ENCODE assay signal across 7 mouse cellular contexts in genomic region chr2:154427853-154428360, GRCm38 (mm10). TPM values are rescaled to one million over a fixed set of nuclear protein-coding genes. Genes with fewer than 3 reads are reported as not detected.
A peak's percentile ranks its signal among the peaks of the same experiment; 100 is the strongest.
DNase-seq lines count a peak whose midpoint lies in the region; ATAC-seq and TF ChIP-seq lines count a peak whose summit lies in the region.

No protein-coding gene starts in this region.

- peak overlapping the region; percentile 92 for H3K27ac ChIP-seq in hindbrain, embryonic 11.5 days (ENCODE audit: low read depth, low read length)
- H3K27ac ChIP-seq in limb, embryonic 13.5 days = no peak overlapping the region
- H3K27ac ChIP-seq in midbrain, postnatal 0 days (ENCODE audit: low read depth, low read length) = no peak overlapping the region

- H3K9me3 ChIP-seq in hindbrain, embryonic 11.5 days (ENCODE audit: control insufficient read depth, low read length) = no peaks in the 10 kb centered on the region; the same call in 1 of the 2 replicates
- H3K9me3 ChIP-seq in limb, embryonic 13.5 days = no peaks in the 10 kb centered on the region
- no peaks in the 10 kb centered on the region for H3K9me3 ChIP-seq in midbrain, postnatal 0 days (ENCODE audit: low read length)

- no peaks in the 10 kb centered on the region for H3K27me3 ChIP-seq in hindbrain, embryonic 11.5 days (ENCODE audit: control insufficient read depth, insufficient read depth, low read length)
- H3K27me3 ChIP-seq in limb, embryonic 13.5 days = peaks cover 9% of the 10 kb centered on the region; the same call in 1 of the 2 replicates
- H3K27me3 ChIP-seq in midbrain, postnatal 0 days (ENCODE audit: insufficient read depth, low read length) = no peaks in the 10 kb centered on the region

- H3K4me3 ChIP-seq in hindbrain, embryonic 11.5 days (ENCODE audit: low read depth, low read length) = no peak overlapping the region
- peak overlapping the region; percentile 10; the same call in 1 of the 2 replicates for H3K4me3 ChIP-seq in limb, embryonic 13.5 days
- H3K4me3 ChIP-seq in midbrain, postnatal 0 days (ENCODE audit: low read depth, low read length) = no peak overlapping the region

- 13% methylated on average over 17 of the region's 17 CpGs for WGBS in hindbrain, embryonic 11.5 days
- WGBS in limb, embryonic 13.5 days = 7% methylated on average over 17 of the region's 17 CpGs
- WGBS in midbrain, postnatal 0 days = 22% methylated on average over 17 of the region's 17 CpGs

- H3K4me2 ChIP-seq in hindbrain, embryonic 11.5 days (replicated peaks; ENCODE audit: low read depth, low read length) = no peak overlapping the region
- peak overlapping the region; percentile 51 for H3K4me2 ChIP-seq in limb, embryonic 13.5 days (replicated peaks)
- H3K4me2 ChIP-seq in midbrain, postnatal 0 days (ENCODE audit: low read depth, low read length, poor library complexity, severe bottlenecking) = peak overlapping the region; percentile 2

- 0 out of 2 replicates have a peak overlapping the region, but pooled peaks have one; percentile 34 for H3K9ac ChIP-seq in hindbrain, embryonic 11.5 days (ENCODE audit: low read depth, low read length)
- no peak overlapping the region; the same call in 1 of the 2 replicates for H3K9ac ChIP-seq in limb, embryonic 13.5 days
- H3K9ac ChIP-seq in midbrain, postnatal 0 days (replicated peaks; ENCODE audit: low read length, poor library complexity, severe bottlenecking) = no peak overlapping the region

- no peaks in the 10 kb centered on the region for H3K36me3 ChIP-seq in hindbrain, embryonic 11.5 days (ENCODE audit: control insufficient read depth, insufficient read depth, low read length)
- H3K36me3 ChIP-seq in limb, embryonic 13.5 days = no peaks in the 10 kb centered on the region
- H3K36me3 ChIP-seq in midbrain, postnatal 0 days (ENCODE audit: insufficient read depth, low read length) = no peaks in the 10 kb centered on the region

- no peak for TF ChIP-seq CTCF in midbrain, postnatal 0 days (IDR thresholded peaks at IDR 0.05)

- ATAC-seq in hindbrain, embryonic 11.5 days (ENCODE audit: low FRiP score) = no peak
- peak; percentile 69; the same call in 1 of the 2 replicates for ATAC-seq in limb, embryonic 13.5 days (ENCODE audit: low FRiP score, low read depth)
- ATAC-seq in midbrain, postnatal 0 days (ENCODE audit: low FRiP score) = 0 out of 2 replicates have a peak, but pooled peaks have one; percentile 10

- H3K4me1 ChIP-seq in hindbrain, embryonic 11.5 days (replicated peaks; ENCODE audit: control insufficient read depth, insufficient read depth, low read length) = peaks cover 3% of the 10 kb centered on the region; the same call in 1 of the 2 replicates
- H3K4me1 ChIP-seq in limb, embryonic 13.5 days = peaks cover 21% of the 10 kb centered on the region
- H3K4me1 ChIP-seq in midbrain, postnatal 0 days (ENCODE audit: insufficient read depth, low read length) = peaks cover 12% of the 10 kb centered on the region; the same call in 1 of the 2 replicates

- peak; percentile 33 for DNase-seq in urinary bladder, adult 2 months (ENCODE audit: low spot score)
- DNase-seq in urinary bladder, postnatal 4 days (ENCODE audit: low spot score in 2 of 2) = no peak
- DNase-seq in hindbrain, embryonic 11.5 days (ENCODE audit: low spot score) = peak; percentile 42
- peak; percentile 31 for DNase-seq in midbrain, postnatal 0 days (ENCODE audit: low spot score)
- DNase-seq in frontal cortex, postnatal 10 days (ENCODE audit: low spot score in 2 of 2) = no peak
- DNase-seq in Muller cell, postnatal 12 days (ENCODE audit: inconsistent ontology term) = no peak

RNA-seq across cellular contexts. Expression of gene Cbfa2t2, which starts 8.4 kb away (rescaled TPM):
- polyA plus RNA-seq in urinary bladder, adult 2 months (2012; rRNA removed) = 16.2 and 16.6 TPM in 2 replicates
- 68.2 and 71.5 TPM in 2 replicates for polyA plus RNA-seq in hindbrain, embryonic 11.5 days (2014; fragmentation: Nextera tagmentation; extraction: Ambion mirVana)
- 48.3 and 52.2 TPM in 2 replicates for polyA plus RNA-seq in limb, embryonic 13.5 days (2015; fragmentation: Nextera tagmentation; extraction: Ambion mirVana)
- total RNA-seq in midbrain, postnatal 0 days (2014; rRNA removed) = 53.2 and 57.8 TPM in 2 replicates
- 30.0 and 31.3 TPM in 2 replicates for polyA plus RNA-seq in midbrain, postnatal 0 days (2015; fragmentation: Nextera tagmentation; extraction: Ambion mirVana)

RNA-seq across cellular contexts. Expression of gene Snta1, which starts 20.0 kb away (rescaled TPM):
- polyA plus RNA-seq in urinary bladder, adult 2 months (2012; rRNA removed) = 16.5 and 17.7 TPM in 2 replicates
- 2.1 TPM in 2 replicates for polyA plus RNA-seq in hindbrain, embryonic 11.5 days (2014; fragmentation: Nextera tagmentation; extraction: Ambion mirVana)
- 7.4 and 8.2 TPM in 2 replicates for polyA plus RNA-seq in limb, embryonic 13.5 days (2015; fragmentation: Nextera tagmentation; extraction: Ambion mirVana)
- total RNA-seq in midbrain, postnatal 0 days (2014; rRNA removed) = 28.0 and 32.0 TPM in 2 replicates
- 15.4 and 15.8 TPM in 2 replicates for polyA plus RNA-seq in midbrain, postnatal 0 days (2015; fragmentation: Nextera tagmentation; extraction: Ambion mirVana)

RNA-seq across cellular contexts. Expression of gene Cdk5rap1, which starts 55.1 kb away (rescaled TPM):
- polyA plus RNA-seq in urinary bladder, adult 2 months (2012; rRNA removed) = 16.9 and 25.0 TPM in 2 replicates
- polyA plus RNA-seq in hindbrain, embryonic 11.5 days (2014; fragmentation: Nextera tagmentation; extraction: Ambion mirVana) = 13.2 and 15.8 TPM in 2 replicates
- polyA plus RNA-seq in limb, embryonic 13.5 days (2015; fragmentation: Nextera tagmentation; extraction: Ambion mirVana) = 19.6 and 21.9 TPM in 2 replicates
- total RNA-seq in midbrain, postnatal 0 days (2014; rRNA removed) = 10.8 and 12.4 TPM in 2 replicates
- polyA plus RNA-seq in midbrain, postnatal 0 days (2015; fragmentation: Nextera tagmentation; extraction: Ambion mirVana) = 5.4 and 6.2 TPM in 2 replicates

Comparison
In these comparisons a context has a peak if more than half of its experiments do, and no peak if none do; other contexts are left out.
1. DNase-seq: peak in urinary bladder, adult 2 months (single experiment), hindbrain, embryonic 11.5 days (single experiment) and midbrain, postnatal 0 days (single experiment); none in urinary bladder, postnatal 4 days (0 of 2), frontal cortex, postnatal 10 days (0 of 2) and Muller cell, postnatal 12 days (single experiment).